Mouse (Mus musculus) midbrain, embryonic 10.5 days (tissue): ENCODE measurements at regions not wholly inside any gene's neighbourhood (a gene's known extent, or its start where the extent isn't known, plus 50 kb on each side); places are given as distances from the start of the nearest gene placed in this dataset.

Source experiments
- DNase-seq: peaks from one replicate; pipeline ENCODE4 v3.0.0-alpha.2; 2017; ENCODE audit warnings: low spot score
- H3K27ac ChIP-seq: fragments of 300-500 bp; sonication (generic); replicated peaks from 2 replicates; pipeline ENCODE4 v1.5.1; 2016; ENCODE audit warnings: mild to moderate bottlenecking
- H3K27me3 ChIP-seq: fragments of 300-500 bp; sonication (generic); 2 replicates; pipeline ENCODE4 v1.6.1; 2016; ENCODE audit warnings: low read depth, mild to moderate bottlenecking; ENCODE audit not compliant: poor library complexity, severe bottlenecking
- H3K36me3 ChIP-seq: fragments of 300-500 bp; sonication (generic); 2 replicates; pipeline ENCODE4 v1.6.1; 2016; ENCODE audit warnings: mild to moderate bottlenecking, moderate library complexity
- H3K4me1 ChIP-seq: fragments of 300-500 bp; sonication (generic); 2 replicates; pipeline ENCODE4 v1.6.1; 2016
- H3K4me3 ChIP-seq: fragments of 300-500 bp; sonication (generic); 2 replicates; pipeline ENCODE4 v1.5.1; 2016; ENCODE audit warnings: mild to moderate bottlenecking, moderate library complexity
- H3K9me3 ChIP-seq: fragments of 300-500 bp; sonication (generic); replicated peaks from 2 replicates; pipeline ENCODE4 v1.6.1; 2016; ENCODE audit warnings: mild to moderate bottlenecking
- WGBS: fragments of 180-500 bp; shearing (Covaris S2); methylation state at CpG from one replicate; pipeline ENCODE4 v1.1.7; 2016; 5-methylcytosine and 5-hydroxymethylcytosine counted together

DNA sequence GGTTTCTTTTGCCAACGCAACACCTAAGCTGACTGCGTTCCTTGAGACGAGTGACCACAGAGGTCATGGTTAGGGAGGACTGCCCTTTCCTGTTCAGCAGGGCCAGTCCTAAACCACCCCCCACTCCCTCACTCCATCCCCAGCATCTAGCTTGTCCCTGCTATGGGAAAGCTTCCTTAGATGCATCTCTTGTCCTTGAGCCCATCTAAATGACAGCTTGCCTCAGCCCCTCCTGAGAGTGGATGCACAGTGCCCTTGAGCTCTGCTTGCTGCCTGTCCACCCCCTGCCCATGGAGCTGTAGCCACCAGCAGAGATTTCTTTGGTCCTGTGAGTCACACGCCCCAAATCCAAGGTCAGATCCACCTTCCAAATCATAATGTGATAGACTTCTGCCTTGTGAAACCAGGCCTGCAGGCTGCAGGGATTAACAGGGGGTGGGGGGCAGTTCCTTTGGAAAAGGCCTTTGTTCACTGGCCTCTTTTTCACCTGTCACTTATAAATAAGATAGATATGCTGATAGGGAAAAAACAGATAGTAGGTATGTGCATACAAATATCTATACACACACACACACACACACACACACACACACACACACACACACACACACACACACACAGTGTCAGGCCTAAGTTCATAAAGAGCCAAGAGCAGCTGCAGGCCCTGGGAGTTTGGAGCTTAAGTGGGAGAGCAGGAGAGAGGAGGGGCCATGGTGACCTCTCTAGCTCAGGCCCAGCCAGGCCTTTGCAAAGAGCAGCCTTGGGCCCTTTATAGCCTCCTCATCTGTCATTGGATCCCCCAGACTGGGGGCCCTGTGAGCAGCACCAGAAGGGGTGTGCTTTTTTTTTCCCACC is 56.4 kb upstream of the Adra2c start:
- WGBS = 89% methylated on average over 4 of the region's 4 CpGs
- Histone ChIP-seq H3K9me3 (0 out of 2 replicates have a peak, but pooled peaks cover 4% of the 10 kb centered on the region), H3K36me3 (no peaks in the 10 kb centered on the region), H3K27ac (peak overlapping the region; percentile 65), H3K4me3 (no peak overlapping the region), H3K4me1 (peaks cover 18% of the 10 kb centered on the region), H3K27me3 (no peaks in the 10 kb centered on the region)
- DNase-seq = peak; percentile 14

DNA sequence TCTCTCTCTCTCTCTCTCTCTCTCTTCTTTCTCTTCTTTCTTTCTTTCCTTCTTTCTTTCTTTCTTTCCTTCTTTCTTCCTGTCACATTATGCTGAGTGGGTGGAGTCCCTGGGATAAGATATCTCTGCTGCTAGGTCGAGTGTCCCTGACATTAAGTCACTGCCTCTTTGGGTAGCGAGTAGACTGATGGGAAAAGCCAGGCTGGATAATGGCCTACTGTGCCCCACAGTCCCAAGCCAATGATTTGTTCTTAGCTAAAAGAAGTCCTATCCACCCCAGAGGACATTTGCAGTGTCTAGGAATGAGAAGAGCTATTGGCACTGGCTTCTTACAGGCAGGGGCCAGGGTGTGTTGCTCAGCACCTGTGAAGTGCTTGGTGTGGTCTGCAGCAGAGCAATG is 61.8 kb upstream of the Adra2c start:
- Histone ChIP-seq H3K9me3 (0 out of 2 replicates have a peak, but pooled peaks cover 4% of the 10 kb centered on the region), H3K36me3 (no peaks in the 10 kb centered on the region), H3K4me3 (no peak overlapping the region), H3K4me1 (peaks cover 3% of the 10 kb centered on the region), H3K27ac (no peak overlapping the region), H3K27me3 (no peaks in the 10 kb centered on the region)
- 75% methylated on average over 2 of the region's 2 CpGs for WGBS
- DNase-seq = no peak

DNA sequence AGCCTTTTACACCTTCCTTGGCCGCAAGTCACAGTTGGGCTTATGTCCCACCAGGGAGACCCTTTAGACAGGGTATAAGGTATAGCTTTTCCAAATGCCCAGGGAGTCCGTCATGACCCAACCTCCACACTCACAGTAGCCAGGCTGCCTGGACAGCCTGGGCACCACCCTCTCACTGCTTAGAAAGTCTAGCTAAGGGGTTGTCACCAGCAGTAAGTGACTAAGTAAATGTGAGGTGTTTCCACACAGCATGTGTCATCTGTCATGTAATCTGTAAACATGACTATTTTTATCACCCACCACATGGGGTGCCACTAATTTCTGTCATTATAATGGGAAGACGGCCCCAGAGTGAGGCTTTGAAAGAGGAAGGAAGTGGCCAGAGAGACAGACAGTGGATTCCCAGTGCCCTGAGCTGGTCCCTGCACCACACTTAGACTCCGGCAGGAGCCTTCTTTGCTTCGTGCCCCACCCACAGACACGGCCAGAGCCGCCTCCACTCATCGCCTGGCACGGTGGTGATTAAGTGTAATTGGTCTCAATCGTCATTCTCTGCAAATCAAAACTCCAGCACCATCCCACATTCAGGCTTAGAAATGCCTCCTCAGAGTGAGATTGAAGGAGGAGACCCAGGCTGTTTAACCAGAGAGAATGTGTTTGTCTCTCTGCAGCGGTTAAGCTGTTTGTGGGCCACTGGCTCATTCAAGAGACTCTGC is 62.5 kb upstream of the Adra2c start:
- Histone ChIP-seq H3K4me3 (no peak overlapping the region), H3K9me3 (0 out of 2 replicates have a peak, but pooled peaks cover 4% of the 10 kb centered on the region), H3K36me3 (no peaks in the 10 kb centered on the region), H3K27me3 (no peaks in the 10 kb centered on the region), H3K27ac (no peak overlapping the region), H3K4me1 (no peaks in the 10 kb centered on the region)
- DNase-seq = no peak
- 84% methylated on average over 11 of the region's 11 CpGs for WGBS

DNA sequence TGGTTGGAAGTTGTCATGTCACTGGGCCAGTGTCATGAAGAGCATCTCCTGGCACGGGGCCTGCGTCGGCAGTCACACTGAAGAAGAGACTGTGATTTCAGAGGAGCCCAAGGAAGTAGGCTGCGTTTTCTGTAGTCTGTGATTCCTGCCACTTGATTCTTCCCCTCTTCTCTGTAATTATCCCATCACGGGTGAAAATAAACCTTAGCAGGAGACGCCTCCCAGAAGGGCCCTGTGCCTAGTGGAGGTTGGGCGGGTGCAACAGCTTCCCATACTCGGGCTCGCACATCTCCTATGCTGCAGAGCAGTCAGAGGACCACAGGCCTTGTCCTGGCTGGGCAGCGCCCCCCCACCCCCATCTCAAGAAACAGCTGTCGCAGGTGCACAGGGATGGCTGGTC is 63.1 kb upstream of the Adra2c start:
- DNase-seq = no peak

DNA sequence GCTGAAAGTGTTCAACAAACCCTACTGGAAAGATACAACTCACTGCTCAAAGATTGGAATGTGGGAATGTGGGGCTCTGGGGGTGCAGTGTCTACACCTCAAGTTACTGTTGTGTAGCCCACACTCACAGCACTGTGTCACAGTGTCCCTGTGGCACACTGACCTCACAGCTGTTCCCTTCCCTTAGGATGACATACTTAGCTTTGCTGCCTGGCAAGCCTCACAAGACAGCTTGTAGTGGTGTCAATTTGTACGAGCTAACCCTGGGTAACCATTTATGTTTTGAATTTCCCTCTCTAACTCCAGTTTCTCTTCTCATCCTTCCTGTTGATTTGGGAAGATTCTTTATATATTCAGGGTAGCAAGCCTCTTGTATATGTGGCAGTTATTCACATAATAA is 68.8 kb upstream of the Adra2c start:
- no peaks in the 10 kb centered on the region for H3K9me3 ChIP-seq
- H3K4me1 ChIP-seq = no peaks in the 10 kb centered on the region
- H3K27ac ChIP-seq = no peak overlapping the region
- DNase-seq = no peak
- H3K27me3 ChIP-seq = no peaks in the 10 kb centered on the region
- no peak overlapping the region for H3K4me3 ChIP-seq
- no peaks in the 10 kb centered on the region for H3K36me3 ChIP-seq
- WGBS = 79% methylated on average over 1 of the region's 1 CpGs

More for the DNA sequence above, 63.1 kb upstream of the Adra2c start:
- Histone ChIP-seq H3K36me3 (no peaks in the 10 kb centered on the region), H3K9me3 (0 out of 2 replicates have a peak, but pooled peaks cover 4% of the 10 kb centered on the region), H3K4me1 (no peaks in the 10 kb centered on the region), H3K27ac (no peak overlapping the region), H3K4me3 (no peak overlapping the region), H3K27me3 (no peaks in the 10 kb centered on the region)
- WGBS = 88% methylated on average over 11 of the region's 11 CpGs

DNA sequence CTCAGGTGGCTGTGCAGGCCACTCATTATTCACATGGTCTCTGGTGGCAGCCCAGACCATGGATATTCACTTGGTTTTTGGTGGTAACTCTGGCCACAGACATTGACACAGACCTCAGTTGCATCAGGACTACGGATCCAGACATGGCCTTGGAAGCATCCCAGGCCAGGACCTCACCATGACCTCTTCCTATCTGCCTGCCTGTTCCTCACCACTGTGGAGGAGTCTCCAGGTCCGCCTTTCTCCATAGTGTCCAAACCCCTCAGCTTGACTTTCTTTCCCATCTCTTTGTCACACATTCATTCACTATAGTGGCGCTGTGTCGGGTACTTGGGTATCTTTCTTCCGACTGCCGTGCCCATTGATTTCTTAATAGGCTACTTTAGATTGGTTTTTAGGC is 74.1 kb upstream of the Adra2c start:
- Histone ChIP-seq H3K4me1 (peaks cover 19% of the 10 kb centered on the region), H3K27ac (no peak overlapping the region), H3K36me3 (no peaks in the 10 kb centered on the region), H3K9me3 (no peaks in the 10 kb centered on the region), H3K4me3 (no peak overlapping the region), H3K27me3 (no peaks in the 10 kb centered on the region)
- no peak for DNase-seq
- WGBS = 94% methylated on average over 6 of the region's 6 CpGs

DNA sequence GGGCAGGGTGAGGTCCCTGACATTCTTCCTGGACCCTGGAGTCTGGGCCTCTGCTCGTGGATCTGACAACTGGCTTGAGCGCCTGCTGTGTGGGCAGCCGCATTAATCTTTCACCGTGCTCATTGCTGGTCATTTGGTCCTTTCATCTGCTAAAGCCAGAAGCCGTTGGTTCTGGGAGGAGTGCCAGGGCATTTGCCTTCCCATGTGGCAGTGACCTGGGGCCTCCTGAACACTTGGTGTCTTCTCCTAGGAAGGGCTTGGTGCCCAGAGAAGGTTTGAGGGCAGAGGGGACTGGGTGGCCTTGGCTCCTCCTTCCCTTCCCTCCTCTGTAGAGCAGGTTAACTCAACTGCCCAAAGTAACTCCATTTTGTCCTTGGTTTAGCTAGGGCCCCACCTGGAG is 79.7 kb upstream of the Adra2c start:
- H3K9me3 ChIP-seq = no peaks in the 10 kb centered on the region
- 60% methylated on average over 5 of the region's 5 CpGs for WGBS
- no peaks in the 10 kb centered on the region for H3K36me3 ChIP-seq
- H3K27me3 ChIP-seq = no peaks in the 10 kb centered on the region
- no peak overlapping the region; the same call in 1 of the 2 replicates for H3K27ac ChIP-seq
- peaks cover 19% of the 10 kb centered on the region for H3K4me1 ChIP-seq
- DNase-seq = no peak
- H3K4me3 ChIP-seq = no peak overlapping the region

DNA sequence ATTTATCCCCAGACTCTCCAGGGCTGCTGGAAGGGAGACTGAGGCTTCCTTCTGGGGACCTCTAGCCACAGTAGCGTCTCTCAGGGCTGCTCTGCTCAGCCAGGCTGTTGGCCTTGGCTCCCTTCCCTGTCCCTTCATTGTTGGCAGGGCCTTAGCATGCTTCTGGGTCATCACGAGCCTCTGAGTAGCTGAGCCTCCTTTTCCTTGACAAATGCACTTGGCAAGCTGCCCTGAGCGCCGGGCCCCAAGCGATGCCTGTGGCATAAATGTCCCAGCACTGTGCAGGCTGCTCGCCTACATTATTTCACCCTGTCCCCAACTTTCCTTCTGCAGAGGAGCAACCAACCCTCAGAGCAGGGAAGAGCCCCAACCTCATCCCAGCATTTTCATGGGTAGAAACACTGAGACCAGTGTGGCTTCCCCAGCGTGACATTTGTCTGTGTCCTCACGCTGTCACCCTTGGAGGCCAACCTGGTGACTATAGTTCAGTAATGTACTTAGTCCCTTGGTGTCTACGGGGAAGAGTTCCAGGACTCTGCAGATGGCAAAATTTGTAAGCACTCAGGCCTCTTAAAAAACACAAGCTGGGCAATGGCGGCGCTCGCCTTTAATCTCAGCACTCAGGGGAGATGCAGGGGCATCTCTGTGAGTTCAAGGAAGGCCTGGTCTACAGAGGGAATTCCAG is 83.7 kb upstream of the Lrpap1 start:
- H3K27me3 ChIP-seq = no peaks in the 10 kb centered on the region; the same call in 1 of the 2 replicates
- no peak for DNase-seq
- no peak overlapping the region for H3K4me3 ChIP-seq
- H3K4me1 ChIP-seq = no peaks in the 10 kb centered on the region
- H3K36me3 ChIP-seq = no peaks in the 10 kb centered on the region
- WGBS = 88% methylated on average over 12 of the region's 12 CpGs
- H3K27ac ChIP-seq = no peak overlapping the region
- H3K9me3 ChIP-seq = no peaks in the 10 kb centered on the region

DNA sequence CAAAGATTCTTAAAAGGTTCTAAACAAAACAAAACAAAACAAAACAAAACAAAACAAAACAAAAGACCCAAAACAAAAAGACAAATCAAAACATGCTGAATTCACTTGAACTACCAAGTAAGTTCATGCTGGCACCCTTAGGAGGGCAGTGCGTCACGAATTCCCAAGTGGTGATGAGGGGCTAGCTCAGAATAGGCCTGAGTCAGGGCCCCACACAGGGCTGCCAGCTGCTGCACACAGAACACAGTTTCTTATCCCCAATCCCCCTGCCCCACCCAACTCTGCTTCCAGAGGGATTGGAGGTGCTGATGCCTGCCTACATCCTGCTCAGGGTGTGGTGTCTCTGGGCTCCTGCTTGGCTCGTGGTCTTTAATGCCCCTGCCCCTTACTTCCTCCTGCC is 80.3 kb upstream of the Lrpap1 start:
- no peak overlapping the region for H3K27ac ChIP-seq
- no peak for DNase-seq
- H3K4me3 ChIP-seq = no peak overlapping the region
- H3K9me3 ChIP-seq = no peaks in the 10 kb centered on the region
- H3K27me3 ChIP-seq = no peaks in the 10 kb centered on the region; the same call in 1 of the 2 replicates
- no peaks in the 10 kb centered on the region for H3K4me1 ChIP-seq
- H3K36me3 ChIP-seq = no peaks in the 10 kb centered on the region
- WGBS = 73% methylated on average over 3 of the region's 3 CpGs

DNA sequence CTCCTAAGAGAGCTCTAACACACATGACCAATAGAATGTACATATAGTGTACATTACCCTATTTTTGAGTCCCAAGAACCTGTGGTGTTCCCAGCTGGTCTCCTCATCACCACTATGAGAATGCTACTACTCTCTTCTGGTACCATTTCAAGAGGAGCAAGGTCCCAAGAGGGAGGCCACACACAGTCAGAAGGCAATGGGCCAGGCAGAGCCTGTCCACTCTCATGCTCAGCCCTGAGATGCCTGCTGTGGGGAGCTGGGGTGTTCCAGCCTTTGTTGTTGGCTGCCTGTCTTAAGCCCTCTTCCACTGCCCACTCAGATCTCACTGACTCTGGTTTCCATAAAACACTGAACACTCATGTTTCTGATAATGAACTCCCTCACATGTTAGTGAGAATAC is 79.7 kb upstream of the Lrpap1 start:
- H3K27me3 ChIP-seq = no peaks in the 10 kb centered on the region; the same call in 1 of the 2 replicates
- H3K4me1 ChIP-seq = no peaks in the 10 kb centered on the region
- H3K9me3 ChIP-seq = no peaks in the 10 kb centered on the region
- H3K4me3 ChIP-seq = no peak overlapping the region
- no peaks in the 10 kb centered on the region for H3K36me3 ChIP-seq
- no peak overlapping the region for H3K27ac ChIP-seq
- DNase-seq = no peak

DNA sequence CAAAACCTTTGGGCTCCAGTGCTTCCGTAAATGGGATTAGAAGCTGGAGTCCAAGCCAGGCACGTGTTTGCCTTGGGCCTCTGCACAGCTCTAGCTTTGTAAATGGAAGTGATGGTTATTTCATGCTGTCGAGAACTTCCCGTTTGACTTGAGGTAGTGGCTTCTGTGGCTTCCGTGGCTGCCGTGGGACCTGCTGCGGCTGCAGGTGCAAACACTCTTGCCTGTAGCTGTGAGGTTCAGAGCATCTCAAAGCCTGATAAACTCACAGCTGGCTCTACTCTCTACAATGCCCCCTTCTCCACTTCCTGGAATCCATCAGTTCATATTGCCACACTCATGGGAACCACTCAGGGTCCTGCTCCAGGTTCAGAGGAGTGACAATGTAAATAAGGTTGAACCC is 77.9 kb upstream of the Lrpap1 start:
- Histone ChIP-seq H3K36me3 (no peaks in the 10 kb centered on the region), H3K9me3 (no peaks in the 10 kb centered on the region), H3K4me1 (no peaks in the 10 kb centered on the region), H3K27me3 (no peaks in the 10 kb centered on the region; the same call in 1 of the 2 replicates), H3K4me3 (no peak overlapping the region), H3K27ac (no peak overlapping the region)
- DNase-seq = no peak
- WGBS = 88% methylated on average over 7 of the region's 7 CpGs

DNA sequence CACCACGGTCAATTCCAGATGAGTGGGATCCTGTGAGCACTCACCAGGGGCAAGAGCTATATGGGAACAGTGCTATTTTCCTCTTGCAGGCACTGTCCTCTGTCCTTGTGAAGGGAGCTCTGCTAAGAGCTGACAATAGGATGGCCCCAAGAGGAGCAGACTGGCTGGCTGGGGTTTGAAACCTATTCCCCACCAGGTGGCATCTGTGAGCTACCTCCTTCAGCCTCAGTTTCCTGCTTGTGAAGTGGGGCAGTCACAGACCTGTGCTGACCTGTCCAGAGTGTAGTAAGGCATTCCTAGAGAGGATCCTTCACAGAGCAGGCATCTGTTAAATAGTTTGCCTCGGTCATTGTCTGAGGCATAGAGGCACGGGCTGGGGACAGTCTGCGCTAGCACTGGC is 71.8 kb upstream of the Lrpap1 start:
- Histone ChIP-seq H3K27me3 (no peaks in the 10 kb centered on the region), H3K4me1 (no peaks in the 10 kb centered on the region), H3K4me3 (no peak overlapping the region), H3K36me3 (no peaks in the 10 kb centered on the region), H3K27ac (no peak overlapping the region), H3K9me3 (no peaks in the 10 kb centered on the region)
- DNase-seq = peak; percentile 22
- WGBS = 74% methylated on average over 4 of the region's 4 CpGs
